Mouse (Mus musculus) megakaryocyte, adult 5-6 weeks (primary cell): ENCODE measurements around the gene Olfr593. TPM values are rescaled to one million over a fixed set of nuclear protein-coding genes. Genes with fewer than 3 reads are reported as not detected.
"Not testable (repeated sequence)": the region's sequence is repeated elsewhere in the genome, so short reads cannot be mapped to it uniquely, and the experiment has no call there.

ENCODE experiments used
- ATAC-seq: 2 replicates; pipeline ENCODE4 v1.8.0; 2016; ENCODE audit warnings: mild to moderate bottlenecking, inconsistent platforms; ENCODE audit not compliant: poor library complexity, severe bottlenecking
- total RNA-seq, 2 experiments: library from RNA; stranded (forward) in 1 of 2; stranded (reverse) in 1 of 2; fragments of 153-499, 151-499 nt in 1 of 2; fragments of 221-1000, 200-1000 nt in 1 of 2; gene quantifications; 2 replicates each; pipeline versions ENCODE4 v1.2.3 to v1.2.4; 2015 to 2017

Olfr593 gene
- not detected in 2 replicates for total RNA-seq (2015)
- total RNA-seq (2017) = not detected in 2 replicates

DNA sequence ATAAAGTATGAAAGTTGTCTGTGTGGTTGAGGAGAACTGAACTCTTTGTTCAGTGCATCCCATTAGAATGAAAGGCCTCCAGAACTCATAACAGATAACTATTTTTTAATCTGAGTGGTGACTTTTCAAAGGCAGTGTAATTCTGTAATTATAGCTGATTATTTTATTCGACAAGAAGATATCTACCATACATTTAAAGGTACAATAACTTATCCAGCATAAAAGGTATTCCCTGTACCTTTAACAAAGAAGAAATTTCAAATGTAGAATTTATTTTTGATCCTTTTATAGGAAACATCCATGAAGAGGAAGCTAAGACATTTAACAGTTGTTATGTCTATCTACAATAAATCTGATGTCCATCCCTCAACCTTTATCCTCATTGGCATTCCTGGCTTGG, at the start of gene Olfr593:
TSS of gene Olfr593 (plus strand) at position 301 of the 400 bp plus-strand sequence.
- no peak for ATAC-seq

DNA sequence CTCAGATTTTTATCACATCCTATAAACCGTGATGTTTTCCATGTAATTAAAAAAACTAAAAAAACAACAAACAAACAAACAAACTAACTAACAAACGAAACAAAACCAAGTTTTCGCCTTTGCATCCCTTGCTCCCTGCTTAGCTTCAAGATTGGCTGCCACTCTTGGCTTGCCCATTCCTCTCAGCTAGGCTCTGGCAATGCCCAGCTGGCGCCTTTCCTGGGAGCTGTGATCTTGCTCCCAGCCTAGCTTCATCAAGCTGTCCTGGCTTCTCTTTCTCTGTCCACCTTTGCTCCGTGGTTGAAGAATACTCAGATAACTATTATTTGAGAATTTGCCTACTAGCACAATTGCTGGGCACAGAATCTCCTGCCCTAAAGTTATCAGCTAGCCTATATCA, 42.0 kb upstream of the Olfr593 start:
- no peak for ATAC-seq

DNA sequence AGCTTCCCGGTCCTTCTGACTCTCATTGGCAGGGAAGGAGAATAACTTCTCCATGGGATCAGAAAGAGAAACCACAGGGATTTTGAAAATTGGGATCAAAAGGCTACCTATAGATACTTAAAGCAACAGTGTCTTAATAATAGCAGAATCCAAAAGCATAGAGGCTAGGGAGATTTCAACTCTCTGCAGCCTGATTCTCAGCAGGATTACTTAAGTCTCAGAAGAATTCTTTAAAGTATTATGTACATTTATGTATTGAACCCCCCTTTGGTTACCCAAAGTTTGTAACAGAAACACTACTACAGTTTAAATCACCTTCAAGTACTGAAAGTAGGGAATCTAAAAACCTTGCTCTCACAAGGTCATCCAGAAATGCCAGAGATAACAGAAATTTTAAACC, 33.4 kb upstream of the Olfr593 start, which contains the start of gene Olfr591:
TSS of gene Olfr591 (minus strand) at position 101 of the 400 bp plus-strand sequence.
- no peak for ATAC-seq

DNA sequence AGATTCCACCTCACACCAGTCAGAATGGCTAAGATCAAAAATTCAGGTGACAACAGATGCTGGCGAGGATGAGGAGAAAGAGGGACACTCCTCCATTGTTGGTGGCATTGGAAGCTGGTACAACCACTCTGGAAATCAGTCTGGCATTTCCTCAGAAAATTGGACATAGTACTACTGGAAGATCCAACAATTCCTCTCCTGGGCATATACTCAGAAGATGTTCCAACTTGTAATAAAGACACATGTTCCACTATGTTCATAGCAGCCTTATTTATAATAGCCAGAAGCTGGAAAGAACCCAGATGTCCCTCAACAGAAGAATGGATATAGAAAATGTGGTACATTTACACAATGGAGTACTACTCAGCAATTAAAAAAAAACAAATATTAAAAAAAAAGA, 27.2 kb upstream of the Olfr593 start, which contains the start of gene Olfr592:
TSS of gene Olfr592 (plus strand) at position 301 of the 400 bp plus-strand sequence.
- not testable (repeated sequence) for ATAC-seq

DNA sequence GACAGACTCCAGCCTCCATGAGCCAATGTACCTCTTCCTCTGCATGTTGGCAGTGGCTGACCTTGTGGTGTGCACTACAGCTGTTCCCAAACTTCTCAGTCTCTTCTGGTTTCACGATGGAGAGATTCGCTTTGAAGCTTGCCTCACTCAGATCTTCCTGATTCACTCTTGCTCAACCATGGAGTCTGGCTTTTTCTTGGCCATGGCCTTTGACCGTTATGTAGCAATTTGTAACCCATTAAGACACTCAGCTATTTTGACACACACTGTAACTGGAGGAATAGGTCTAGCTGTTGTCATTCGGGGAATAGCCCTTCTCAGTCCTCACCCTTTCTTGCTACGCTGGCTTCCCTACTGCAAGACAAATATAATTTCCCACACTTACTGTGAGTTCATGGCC, 388 bp downstream of the Olfr593 start:
- peak; percentile 38; the same call in 1 of the 2 replicates for ATAC-seq

DNA sequence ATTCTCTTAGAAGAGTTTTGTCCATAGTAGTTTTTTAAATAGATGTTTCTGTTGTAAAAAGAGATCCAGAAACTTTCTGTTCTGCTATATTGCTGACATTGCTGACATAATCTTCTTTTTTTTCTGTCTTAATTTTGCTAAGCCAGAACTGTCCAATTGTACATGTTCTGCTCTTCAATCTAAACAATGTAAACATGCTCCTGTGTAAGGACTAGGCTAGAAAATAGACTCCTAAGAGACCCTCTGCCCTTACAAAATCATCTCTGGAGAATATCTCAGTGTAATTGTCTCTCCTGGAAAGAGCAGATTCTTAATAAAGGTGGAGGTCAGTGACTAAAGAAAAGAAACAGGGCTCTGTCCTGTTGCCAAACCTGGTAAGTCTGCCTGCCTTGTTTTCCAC, 5.0 kb downstream of the Olfr593 start, which contains the start of gene Olfr594:
TSS of gene Olfr594 (plus strand) at position 301 of the 400 bp plus-strand sequence.
- ATAC-seq = no peak

DNA sequence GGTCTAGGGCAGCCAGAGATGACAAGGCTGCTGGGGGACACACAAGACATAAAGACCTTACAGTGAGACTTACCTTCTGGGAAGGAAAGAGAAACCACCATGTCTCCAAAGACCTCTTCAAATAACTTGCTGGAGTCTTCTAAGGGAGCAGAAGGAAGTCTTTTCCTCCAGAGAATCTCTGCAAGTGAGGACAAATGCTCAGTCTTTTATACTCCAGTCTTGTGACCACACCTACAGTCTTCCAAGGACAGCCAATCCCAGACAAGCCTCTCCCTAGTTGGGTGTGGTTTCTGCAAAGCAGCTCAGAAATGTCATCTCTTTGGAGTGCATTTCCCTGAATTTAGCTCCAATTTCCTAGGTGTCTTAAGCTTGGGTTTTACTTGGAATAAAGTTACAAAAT, 40.7 kb downstream of the Olfr593 start, which contains the start of gene Usp17ld:
TSS of gene Usp17ld (minus strand) at position 101 of the 400 bp plus-strand sequence.
- not testable (repeated sequence) for ATAC-seq

Other genes with a start within 250 kb of the Olfr593 start
- not detected in 2 replicates for gene Olfr576, start 249.2 kb upstream of the Olfr593 start, total RNA-seq (2015)
- not detected in 2 replicates for gene Olfr576, start 249.2 kb upstream of the Olfr593 start, total RNA-seq (2017)
- gene Olfr577, start 235.9 kb upstream of the Olfr593 start, total RNA-seq (2015) = not detected in 2 replicates
- not detected in 2 replicates for gene Olfr577, start 235.9 kb upstream of the Olfr593 start, total RNA-seq (2017)
- gene Olfr578, start 222.5 kb upstream of the Olfr593 start, total RNA-seq (2015) = not detected in 2 replicates
- not detected in 2 replicates for gene Olfr578, start 222.5 kb upstream of the Olfr593 start, total RNA-seq (2017)
- gene Olfr582, start 173.8 kb upstream of the Olfr593 start, total RNA-seq (2015) = not detected in 2 replicates
- gene Olfr582, start 173.8 kb upstream of the Olfr593 start, total RNA-seq (2017) = not detected in 2 replicates
- gene Olfr583, start 160.6 kb upstream of the Olfr593 start, total RNA-seq (2015) = not detected in 2 replicates
- not detected in 2 replicates for gene Olfr583, start 160.6 kb upstream of the Olfr593 start, total RNA-seq (2017)
- not detected in 2 replicates for gene Olfr584, start 130.0 kb upstream of the Olfr593 start, total RNA-seq (2015)
- gene Olfr584, start 130.0 kb upstream of the Olfr593 start, total RNA-seq (2017) = not detected in 2 replicates
- gene Olfr585, start 114.1 kb upstream of the Olfr593 start, total RNA-seq (2015) = not detected in 2 replicates
- not detected in 2 replicates for gene Olfr585, start 114.1 kb upstream of the Olfr593 start, total RNA-seq (2017)
- gene Olfr586, start 86.2 kb upstream of the Olfr593 start, total RNA-seq (2015) = not detected in 2 replicates
- gene Olfr586, start 86.2 kb upstream of the Olfr593 start, total RNA-seq (2017) = not detected in 2 replicates
- not detected in 2 replicates for gene Olfr588-ps1, start 71.0 kb upstream of the Olfr593 start, total RNA-seq (2015)
- not detected in 2 replicates for gene Olfr588-ps1, start 71.0 kb upstream of the Olfr593 start, total RNA-seq (2017)
- not detected in 2 replicates for gene Olfr589, start 55.5 kb upstream of the Olfr593 start, total RNA-seq (2015)
- gene Olfr589, start 55.5 kb upstream of the Olfr593 start, total RNA-seq (2017) = not detected in 2 replicates
- not detected in 2 replicates for gene Olfr591, start 33.5 kb upstream of the Olfr593 start, total RNA-seq (2015)
- gene Olfr591, start 33.5 kb upstream of the Olfr593 start, total RNA-seq (2017) = not detected in 2 replicates
- not detected in 2 replicates for gene Olfr592, start 27.1 kb upstream of the Olfr593 start, total RNA-seq (2015)
- not detected in 2 replicates for gene Olfr592, start 27.1 kb upstream of the Olfr593 start, total RNA-seq (2017)
- not detected in 2 replicates for gene Olfr594, start 5.1 kb downstream of the Olfr593 start, total RNA-seq (2015)
- gene Olfr594, start 5.1 kb downstream of the Olfr593 start, total RNA-seq (2017) = not detected in 2 replicates
- gene Usp17ld, start 40.6 kb downstream of the Olfr593 start, total RNA-seq (2015) = not detected in 2 replicates
- gene Usp17ld, start 40.6 kb downstream of the Olfr593 start, total RNA-seq (2017) = not detected in 2 replicates
- gene Olfr596, start 93.8 kb downstream of the Olfr593 start, total RNA-seq (2015) = not detected in 2 replicates
- gene Olfr596, start 93.8 kb downstream of the Olfr593 start, total RNA-seq (2017) = not detected in 2 replicates
- not detected in 2 replicates for gene Olfr597, start 104.5 kb downstream of the Olfr593 start, total RNA-seq (2015)
- not detected in 2 replicates for gene Olfr597, start 104.5 kb downstream of the Olfr593 start, total RNA-seq (2017)
- not detected in 2 replicates for gene Olfr598, start 111.7 kb downstream of the Olfr593 start, total RNA-seq (2015)
- gene Olfr598, start 111.7 kb downstream of the Olfr593 start, total RNA-seq (2017) = not detected in 2 replicates
- not detected in 2 replicates for gene Olfr599, start 124.1 kb downstream of the Olfr593 start, total RNA-seq (2015)
- not detected in 2 replicates for gene Olfr599, start 124.1 kb downstream of the Olfr593 start, total RNA-seq (2017)
- not detected in 2 replicates for gene Olfr600, start 137.8 kb downstream of the Olfr593 start, total RNA-seq (2015)
- gene Olfr600, start 137.8 kb downstream of the Olfr593 start, total RNA-seq (2017) = not detected in 2 replicates
- gene Olfr601, start 150.8 kb downstream of the Olfr593 start, total RNA-seq (2015) = not detected in 2 replicates
- not detected in 2 replicates for gene Olfr601, start 150.8 kb downstream of the Olfr593 start, total RNA-seq (2017)
- not detected in 2 replicates for gene Olfr603, start 174.3 kb downstream of the Olfr593 start, total RNA-seq (2015)
- not detected in 2 replicates for gene Olfr603, start 174.3 kb downstream of the Olfr593 start, total RNA-seq (2017)
- gene Usp17lc, start 203.2 kb downstream of the Olfr593 start, total RNA-seq (2015) = not detected in 2 replicates
- gene Usp17lc, start 203.2 kb downstream of the Olfr593 start, total RNA-seq (2017) = not detected in 2 replicates
- gene Olfr605, start 233.6 kb downstream of the Olfr593 start, total RNA-seq (2015) = not detected in 2 replicates
- gene Olfr605, start 233.6 kb downstream of the Olfr593 start, total RNA-seq (2017) = not detected in 2 replicates
- not detected in 2 replicates for gene Olfr606, start 237.2 kb downstream of the Olfr593 start, total RNA-seq (2015)
- not detected in 2 replicates for gene Olfr606, start 237.2 kb downstream of the Olfr593 start, total RNA-seq (2017)